Mouse (Mus musculus) central nervous system, embryonic 11.5 days (tissue): ENCODE results near the gene Lalba. TPM values are rescaled to one million over a fixed set of nuclear protein-coding genes. Genes with fewer than 3 reads are reported as not detected.

Source experiments
- polyA plus RNA-seq: library from polyadenylated mRNA; depleted of rRNA; stranded (reverse); fragments of >200 nt; gene quantifications from 2 replicates; pipeline ENCODE4 v1.2.3, GENCODE M21; 2012; rRNA removed

Gene Lalba
- polyA plus RNA-seq, result not detected in 2 replicates

GRCm38 (mm10) chr15:98482701-98483100 is at the start of gene Lalba:
Gene Lalba (minus strand): TSS chr15:98482721.

GRCm38 (mm10) chr15:98492102-98492501 is 9.6 kb upstream of the Lalba start, which contains the start of gene Olfr279:
Gene Olfr279 (plus strand): TSS chr15:98492402.

GRCm38 (mm10) chr15:98469596-98469995 is 12.9 kb downstream of the Lalba start, which contains the start of gene OR5BS1P:
Gene OR5BS1P (plus strand): TSS chr15:98469896.

GRCm38 (mm10) chr15:98452288-98452687 is 30.2 kb downstream of the Lalba start, which contains the start of gene Olfr281:
Gene Olfr281 (plus strand): TSS chr15:98452588.

GRCm38 (mm10) chr15:98430925-98431324 is 51.6 kb downstream of the Lalba start, which contains the start of gene Olfr282:
Gene Olfr282 (plus strand): TSS chr15:98431225.

Other genes starting within 250 kb of the Lalba start
- not detected in 2 replicates for gene Olfr286, start 248.3 kb downstream of the Lalba start, polyA plus RNA-seq
- gene H1fnt, start 225.4 kb downstream of the Lalba start, polyA plus RNA-seq, result not detected in 2 replicates
- 2.4 TPM in 2 replicates for gene Zfp641, start 186.6 kb downstream of the Lalba start, polyA plus RNA-seq
- not detected in 2 replicates for gene Olfr285, start 165.4 kb downstream of the Lalba start, polyA plus RNA-seq
- not detected in 2 replicates for gene Olfr284, start 141.7 kb downstream of the Lalba start, polyA plus RNA-seq
- gene Olfr283, start 101.8 kb downstream of the Lalba start, polyA plus RNA-seq, result not detected in 2 replicates
- gene Olfr282, start 51.5 kb downstream of the Lalba start, polyA plus RNA-seq, result not detected in 2 replicates
- not detected in 2 replicates for gene Olfr281, start 30.1 kb downstream of the Lalba start, polyA plus RNA-seq
- gene OR5BS1P, start 12.8 kb downstream of the Lalba start, polyA plus RNA-seq, result not detected in 2 replicates
- gene Olfr279, start 9.7 kb upstream of the Lalba start, polyA plus RNA-seq, result not detected in 2 replicates
- gene Kansl2, start 51.5 kb upstream of the Lalba start, polyA plus RNA-seq, result 125 and 135 TPM in 2 replicates
- gene Ccnt1, start 88.2 kb upstream of the Lalba start, polyA plus RNA-seq, result 21.9 and 30.6 TPM in 2 replicates
- not detected in 2 replicates for gene 4930415O20Rik, start 88.3 kb upstream of the Lalba start, polyA plus RNA-seq
- 53.7 and 55.8 TPM in 2 replicates for gene Adcy6, start 127.4 kb upstream of the Lalba start, polyA plus RNA-seq
- gene Cacnb3, start 148.1 kb upstream of the Lalba start, polyA plus RNA-seq, result 75.3 and 102 TPM in 2 replicates
- gene Ddx23, start 180.2 kb upstream of the Lalba start, polyA plus RNA-seq, result 66.3 and 99.5 TPM in 2 replicates
- gene Rnd1, start 194.7 kb upstream of the Lalba start, polyA plus RNA-seq, result 7.9 and 12.3 TPM in 2 replicates
- 0.70 and 1.4 TPM in 2 replicates for gene Ccdc65, start 225.5 kb upstream of the Lalba start, polyA plus RNA-seq
- 10.1 and 11.2 TPM in 2 replicates for gene Fkbp11, start 245.5 kb upstream of the Lalba start, polyA plus RNA-seq